Mouse (Mus musculus) layer of hippocampus, adult 8-10 months (tissue): ENCODE results near the gene Cdkn2b. TPM values are rescaled to one million over a fixed set of nuclear protein-coding genes. Genes with fewer than 3 reads are reported as not detected.
A peak's percentile ranks its signal among the peaks of the same experiment; 100 is the strongest.

Source experiments
- DNase-seq, 2 experiments: peaks; one replicate each; pipeline ENCODE4 v3.0.0; 2022; ENCODE audit warnings: low spot score in 2 of 2
- total RNA-seq, 4 experiments: library from RNA; stranded (reverse); gene quantifications; 2 replicates each; pipeline ENCODE4 v1.2.4; 2022

Gene Cdkn2b
- total RNA-seq, result 1 to 10 TPM; 1.3 to 2.1 (median 1.7) TPM

DNA sequence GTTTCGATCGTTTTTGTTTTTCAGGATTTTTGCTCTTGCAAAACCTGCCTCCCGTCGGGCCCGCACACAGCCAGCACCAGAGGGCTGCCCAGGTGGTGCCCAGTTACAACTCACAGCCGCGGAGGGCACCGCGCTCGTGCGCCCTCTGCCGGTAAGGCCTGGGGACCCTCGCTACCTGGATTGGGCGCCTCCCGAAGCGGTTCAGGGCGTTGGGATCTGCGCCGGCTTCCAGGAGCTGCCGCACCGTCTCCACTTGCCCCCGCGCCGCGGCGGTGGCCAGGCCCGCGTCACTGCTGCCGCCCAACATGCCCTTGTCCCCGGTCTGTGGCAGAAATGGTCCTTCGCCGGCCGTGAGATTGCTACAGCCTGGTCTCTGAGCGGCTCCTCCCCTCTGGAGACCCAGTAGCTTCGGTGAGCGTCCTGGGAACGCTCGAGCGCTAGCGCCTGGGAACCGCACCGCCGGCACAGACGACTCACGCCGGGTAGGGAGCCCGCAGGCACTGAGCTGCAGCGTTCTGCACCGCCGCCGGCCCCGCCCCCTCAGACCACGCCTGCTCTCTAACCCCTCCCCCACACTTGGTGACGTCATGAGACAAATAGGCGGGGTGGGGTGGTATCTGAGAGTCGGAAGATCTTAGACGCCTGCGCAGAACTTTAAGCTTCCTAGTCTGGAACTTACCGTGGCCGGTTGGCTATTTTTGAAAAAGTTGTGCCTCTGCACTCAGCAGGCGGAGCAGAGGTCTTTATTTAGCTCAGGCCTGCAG lies at the start of gene Cdkn2b:
Gene Cdkn2b, minus strand, starts transcription at position 549 of the 764 bp plus-strand sequence.
- DNase-seq, result peak; percentile 38 to 62

- DNase-seq, result no peak
Measured at GRCm38 (mm10) chr4:89360349-89360748, 49.5 kb upstream of the Cdkn2b start.

DNA sequence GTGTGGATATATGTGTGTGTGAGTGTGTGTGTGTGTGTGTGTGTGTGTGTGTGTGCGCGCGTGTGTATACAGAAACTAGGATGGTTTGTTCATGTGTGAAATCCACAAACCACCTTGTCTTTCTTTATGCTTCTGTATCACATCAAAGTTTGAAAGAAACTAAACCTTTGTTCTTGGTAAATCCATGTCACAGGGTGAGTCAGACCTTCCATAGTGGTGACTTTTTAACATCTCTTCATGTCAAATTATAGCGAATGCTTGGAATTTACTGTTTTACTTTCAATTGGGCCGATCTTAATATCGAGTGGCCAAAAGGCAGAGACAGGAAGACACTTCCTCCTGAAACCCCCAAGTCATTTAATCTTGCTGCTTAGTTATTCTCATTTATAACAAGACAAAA lies 48.7 kb upstream of the Cdkn2b start:
- DNase-seq, result no peak

- no peak for DNase-seq
Measured at GRCm38 (mm10) chr4:89353935-89354334, 43.1 kb upstream of the Cdkn2b start.

DNA sequence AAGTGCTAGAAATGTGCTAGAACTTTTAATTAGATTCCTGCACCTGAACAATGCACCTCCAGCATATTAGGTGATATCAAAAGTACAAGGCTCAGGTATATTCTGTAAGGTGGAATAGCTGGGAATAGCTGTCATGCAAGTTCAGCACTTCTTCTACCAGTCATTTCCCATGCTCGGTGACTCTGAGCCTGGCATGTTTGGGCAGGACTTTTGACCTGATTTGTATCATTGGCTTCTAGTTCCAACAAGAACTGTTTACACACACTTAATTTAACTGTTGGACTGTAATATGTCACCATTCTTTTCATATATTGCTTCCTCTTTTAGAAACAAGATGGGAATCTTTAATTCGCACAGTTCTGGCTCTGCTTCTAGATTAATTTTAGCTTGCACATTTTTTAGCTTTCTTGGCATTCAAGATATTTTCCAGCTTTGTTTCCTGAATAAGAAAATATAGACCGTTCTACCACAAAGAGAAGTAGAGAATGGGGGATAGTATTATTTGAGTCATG lies 42.3 kb upstream of the Cdkn2b start:
- DNase-seq, result no peak

DNA sequence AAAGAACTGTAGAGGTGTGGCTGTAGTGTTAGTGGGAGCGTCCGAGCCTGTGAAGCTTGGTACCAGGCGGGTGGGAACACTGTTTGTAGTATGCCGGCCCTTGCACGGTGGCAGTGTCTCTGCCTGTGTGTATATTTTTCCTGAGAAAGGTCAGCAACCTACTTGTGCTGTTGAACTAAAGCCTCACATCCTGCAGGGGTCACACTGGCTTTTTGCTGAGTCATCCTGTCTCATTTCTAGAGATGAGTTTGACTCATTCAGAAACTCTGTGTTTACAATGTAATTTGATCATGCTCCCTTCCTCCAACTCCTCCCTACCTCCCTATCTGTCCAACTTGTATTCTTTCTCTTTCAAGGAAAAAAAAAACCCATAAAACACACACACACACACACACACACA lies 40.6 kb upstream of the Cdkn2b start:
- DNase-seq, result no peak

DNA sequence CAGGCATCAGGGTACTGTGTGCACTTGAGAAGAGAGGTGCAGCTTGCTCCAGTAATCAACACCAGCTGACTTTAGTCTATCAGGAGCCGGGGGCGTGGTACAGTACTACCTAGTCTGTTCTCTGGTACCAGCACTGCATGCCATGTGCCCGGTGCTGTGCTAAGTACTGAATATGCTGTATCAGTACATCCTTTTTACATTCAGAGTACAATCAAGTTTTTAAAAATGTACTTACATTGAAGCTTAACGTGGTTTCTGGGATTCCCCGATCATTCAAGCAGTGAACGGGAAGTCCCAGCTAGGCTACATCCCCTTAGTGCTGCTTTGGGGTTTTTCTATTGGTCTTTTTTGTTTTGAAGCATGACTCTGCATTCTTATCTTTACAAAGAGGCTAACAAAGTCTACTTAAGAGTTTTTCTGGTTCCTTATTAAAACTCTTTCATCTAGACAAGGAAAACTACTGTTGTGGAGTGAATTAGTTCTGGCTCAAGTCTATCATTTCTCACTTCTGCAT lies 40.2 kb upstream of the Cdkn2b start:
- no peak for DNase-seq

- DNase-seq, result no peak
Measured at GRCm38 (mm10) chr4:89350391-89350790, 39.6 kb upstream of the Cdkn2b start.

- DNase-seq, result no peak
Measured at GRCm38 (mm10) chr4:89348842-89349241, 38.0 kb upstream of the Cdkn2b start.

DNA sequence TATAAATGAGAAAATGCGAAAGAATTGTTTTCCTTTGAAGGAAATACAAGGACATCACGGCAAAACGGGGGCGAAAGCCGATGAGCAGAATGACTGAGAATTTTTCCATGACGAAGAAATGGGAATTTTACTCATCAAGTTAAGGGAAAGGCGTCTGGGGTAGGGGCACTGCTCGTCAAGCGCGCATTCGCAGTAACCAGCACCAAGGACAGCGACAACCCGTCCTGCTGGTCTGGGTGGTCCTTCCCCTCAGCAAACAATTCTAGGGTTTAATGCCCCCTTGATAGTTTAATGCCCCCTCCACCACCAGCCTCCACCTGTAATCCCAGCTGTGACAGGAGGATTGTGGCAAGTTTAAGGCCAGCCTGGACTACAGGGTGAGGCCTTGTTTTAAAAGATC lies 2.6 kb upstream of the Cdkn2b start:
- no peak for DNase-seq

GRCm38 (mm10) chr4:89309996-89310395 lies 843 bp downstream of the Cdkn2b start:
- DNase-seq, result no peak

DNA sequence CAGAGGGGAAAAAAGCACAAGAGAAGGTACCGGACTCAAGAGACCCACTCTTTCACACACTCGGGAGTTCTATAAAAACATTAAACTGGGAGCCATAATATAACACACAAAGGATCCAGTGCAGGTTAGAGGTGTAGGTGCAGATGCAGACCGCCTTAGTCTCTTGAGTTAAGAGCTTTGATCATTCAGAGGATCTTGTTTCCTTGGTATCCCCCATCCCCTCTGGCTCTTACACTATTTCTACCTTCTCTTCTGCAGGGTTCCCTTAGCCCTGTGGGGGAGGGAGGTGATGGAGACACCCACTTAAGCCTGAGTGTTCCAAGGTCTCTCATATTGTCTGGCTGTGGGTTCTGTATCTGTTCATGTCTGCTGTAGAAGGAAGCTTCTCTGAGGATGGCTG lies 2.8 kb downstream of the Cdkn2b start:
- DNase-seq, result no peak

GRCm38 (mm10) chr4:89306798-89307365 lies 4.0 kb downstream of the Cdkn2b start:
- no peak for DNase-seq

DNA sequence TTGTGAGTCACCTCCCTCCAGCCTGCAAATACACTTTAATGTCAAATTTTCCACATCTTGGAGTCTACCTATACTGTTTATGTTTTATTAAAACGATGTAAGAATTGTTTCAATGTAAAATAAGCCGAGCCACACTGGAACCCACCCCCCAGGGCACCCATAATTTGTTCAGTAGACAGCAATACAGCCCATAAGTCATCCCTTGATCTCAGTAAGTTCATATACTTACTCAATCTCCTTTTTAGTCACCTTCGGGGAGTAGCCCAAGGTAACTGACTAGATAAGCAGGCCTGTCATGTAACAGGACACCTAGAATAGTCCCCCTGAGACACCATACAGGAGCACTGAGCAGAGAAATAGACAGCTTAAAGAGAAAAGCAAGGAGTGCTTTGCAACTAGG lies 5.1 kb downstream of the Cdkn2b start:
- no peak for DNase-seq

DNA sequence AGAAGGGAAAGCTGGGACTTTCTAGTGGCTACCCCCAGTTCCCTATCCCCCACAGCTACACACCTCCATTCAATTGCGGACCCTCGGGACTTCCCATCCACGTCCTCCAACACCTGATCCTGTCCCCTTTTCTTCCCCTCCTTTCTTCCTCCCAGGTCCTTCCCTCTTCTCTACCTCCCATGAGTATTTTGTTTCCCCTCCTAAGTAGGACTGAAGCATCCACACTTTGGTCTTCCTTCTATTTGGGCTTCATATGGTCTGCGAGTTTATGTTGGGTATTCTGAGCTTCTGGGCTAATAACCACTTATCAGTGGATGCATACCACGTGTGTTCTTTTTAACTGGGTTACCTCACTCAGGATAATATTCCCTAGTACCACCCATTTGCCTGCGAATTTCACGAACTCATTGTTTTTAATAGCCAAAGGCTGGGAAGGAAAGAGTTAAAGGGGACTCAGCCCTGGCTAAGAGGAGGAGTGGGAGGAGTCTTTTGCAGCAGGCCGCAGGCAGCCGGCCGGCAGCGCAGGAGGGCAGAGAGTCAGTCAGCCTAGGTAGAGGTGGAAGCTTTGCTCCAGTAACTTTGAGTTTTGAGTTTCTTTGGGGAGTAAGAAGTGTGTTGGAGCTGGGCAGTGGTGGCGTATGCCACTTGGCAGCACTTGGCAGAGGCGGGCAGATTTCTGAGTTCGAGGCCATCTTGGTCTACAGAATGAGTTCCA lies 7.4 kb downstream of the Cdkn2b start:
- no peak for DNase-seq

- no peak for DNase-seq
Measured at GRCm38 (mm10) chr4:89302129-89302528, 8.7 kb downstream of the Cdkn2b start.

DNA sequence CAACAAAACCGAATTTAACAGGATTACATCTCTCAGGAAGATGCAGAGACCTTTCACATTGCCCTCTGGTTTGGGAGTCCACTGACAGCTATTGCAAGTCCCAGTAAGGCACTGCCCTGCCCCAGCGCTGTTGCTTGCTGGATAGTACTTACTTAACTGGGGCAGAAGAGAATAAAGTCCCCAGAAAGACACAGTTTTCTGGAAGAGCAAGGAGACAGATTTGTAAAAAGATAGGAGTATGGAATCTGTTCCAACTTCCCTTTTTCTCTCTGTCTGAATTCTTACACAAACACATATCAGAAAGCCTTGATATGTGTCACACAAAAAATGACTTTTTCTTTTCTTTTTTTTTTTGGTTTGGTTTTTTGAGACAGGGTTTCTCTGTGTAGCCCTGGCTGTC lies 11.1 kb downstream of the Cdkn2b start:
- no peak for DNase-seq

DNA sequence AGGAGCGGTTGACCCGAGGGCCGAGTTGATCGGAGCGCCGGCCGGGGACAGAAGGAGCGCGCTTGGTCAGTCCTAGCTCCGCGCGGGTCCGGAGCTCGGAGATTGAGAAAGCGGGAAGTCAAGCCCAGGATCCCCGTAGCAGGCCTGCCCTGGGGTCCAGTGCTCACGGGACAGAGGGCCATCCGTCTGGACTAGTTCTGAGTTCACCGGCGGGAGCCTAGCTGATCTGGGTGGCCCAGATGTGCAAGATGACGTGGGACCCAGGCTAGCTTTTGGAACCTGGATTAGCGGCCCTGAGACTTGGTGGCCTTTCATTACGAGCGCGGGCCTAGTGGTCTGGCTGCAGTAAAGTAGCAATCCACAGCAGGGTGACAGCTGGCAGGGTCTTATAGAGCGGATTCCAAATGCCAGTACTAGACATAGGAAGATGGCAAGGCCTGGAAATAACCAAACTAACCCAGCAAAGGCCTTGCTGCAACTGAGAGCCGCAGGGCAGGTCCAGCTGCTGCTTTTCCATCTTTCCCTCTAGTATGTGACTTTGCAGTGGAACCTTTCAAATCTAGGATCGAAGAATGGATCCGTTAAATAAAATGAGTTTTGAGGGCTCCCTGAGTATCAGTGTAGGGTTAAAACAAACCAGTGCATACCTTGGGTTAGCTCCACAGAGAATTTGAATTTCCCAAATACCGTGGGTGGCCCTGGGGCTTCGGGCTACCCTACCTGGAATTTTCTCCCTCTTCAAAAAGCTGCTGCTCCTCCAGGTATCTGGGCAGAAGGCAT lies 15.2 kb downstream of the Cdkn2b start:
- no peak for DNase-seq

DNA sequence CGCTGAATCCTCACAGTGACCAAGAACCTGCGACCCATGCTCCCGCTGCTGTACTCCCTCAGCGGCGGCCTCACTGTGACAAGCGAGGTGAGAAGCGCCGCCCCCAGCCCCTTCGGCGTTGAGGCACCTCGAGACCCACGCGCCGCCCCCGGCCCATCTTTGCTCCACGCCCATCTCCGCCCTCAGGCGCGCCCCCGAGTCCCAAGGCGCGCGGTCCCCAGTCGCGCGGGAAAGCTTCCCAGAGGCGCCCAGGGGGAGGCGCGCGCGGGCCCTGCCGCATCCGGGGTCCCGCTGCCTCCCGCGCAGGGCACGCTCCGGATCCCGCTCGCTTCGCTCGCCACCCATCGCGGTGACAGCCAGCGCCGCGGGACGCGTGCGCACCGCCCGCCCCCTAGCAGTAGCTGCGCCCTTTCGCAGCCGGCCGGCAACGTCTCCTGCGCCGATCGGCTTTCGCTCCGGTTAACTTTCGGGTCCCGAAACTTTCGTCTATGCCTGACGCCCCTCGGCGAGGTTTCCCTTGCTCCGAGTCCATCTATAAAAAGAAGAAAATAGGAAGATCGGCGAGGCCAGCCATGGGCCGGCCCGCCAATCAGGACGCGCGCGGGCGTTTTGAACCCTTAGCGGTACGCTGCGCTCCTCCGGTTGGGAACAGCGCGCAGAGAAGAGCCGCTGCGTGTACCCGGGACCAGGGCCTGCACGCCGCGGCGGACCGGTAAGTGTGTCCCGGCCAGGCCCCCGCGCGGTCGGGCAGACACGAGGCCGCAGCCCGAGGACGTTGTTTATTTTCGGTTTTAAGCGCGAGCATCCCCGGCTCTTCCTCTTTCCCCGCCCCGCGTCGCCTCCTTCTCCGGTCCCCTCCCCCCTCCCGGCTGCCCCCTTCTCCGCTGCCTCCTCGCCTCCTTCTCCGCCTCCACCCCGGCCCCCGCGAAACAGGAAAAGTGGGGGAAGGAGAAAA lies 16.1 kb downstream of the Cdkn2b start, which contains the start of gene Cdkn2a:
Gene Cdkn2a, minus strand, starts transcription at position 168 of the 955 bp plus-strand sequence.
- DNase-seq, result peak in 1 of 2 experiments; percentile 45

DNA sequence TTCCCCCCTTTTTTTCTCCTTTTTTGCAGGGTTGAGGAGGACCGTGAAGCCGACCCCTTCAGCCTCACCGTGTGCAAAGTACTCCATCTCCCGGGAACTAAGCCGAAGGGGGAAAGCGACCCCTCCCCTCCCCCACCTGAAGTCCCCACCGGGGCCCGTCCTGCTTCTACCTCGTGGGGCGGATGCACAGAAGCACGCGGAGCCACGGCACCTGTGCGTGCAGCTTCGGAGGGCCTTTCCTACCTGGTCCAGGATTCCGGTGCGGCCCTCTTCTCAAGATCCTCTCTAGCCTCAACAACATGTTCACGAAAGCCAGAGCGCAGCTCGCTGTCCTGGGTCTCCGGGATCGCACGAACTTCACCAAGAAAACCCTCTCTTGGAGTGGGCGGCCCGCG lies 16.8 kb downstream of the Cdkn2b start:
- DNase-seq, result no peak
